Mouse (Mus musculus) adrenal gland, adult 8-10 months (tissue): ENCODE results near the gene Plcb2. TPM values are rescaled to one million over a fixed set of nuclear protein-coding genes. Genes with fewer than 3 reads are reported as not detected.

ENCODE experiments used
- DNase-seq: peaks from one replicate; pipeline ENCODE4 v3.0.0; 2022
- total RNA-seq, 4 experiments: library from RNA; stranded (reverse); gene quantifications; 2 replicates each; pipeline ENCODE4 v1.2.4; 2022

Plcb2 gene
- total RNA-seq, 4 experiments from 2014 or later = 2.0 to 4.1 (median 3.0) TPM

- DNase-seq = no peak
These were observed 22.2 kb upstream of the Plcb2 start for GRCm38 (mm10) chr2:118750476-118750875.

- no peak for DNase-seq
These were observed 21.2 kb upstream of the Plcb2 start for GRCm38 (mm10) chr2:118749341-118749884.

- no peak for DNase-seq
These were observed 19.2 kb upstream of the Plcb2 start for GRCm38 (mm10) chr2:118747301-118747960.

GRCm38 (mm10) chr2:118745915-118746901, 18.0 kb upstream of the Plcb2 start:
- no peak for DNase-seq

- peak; percentile 91 for DNase-seq
These were observed 17.1 kb upstream of the Plcb2 start, which contains the start of gene Inafm2 for GRCm38 (mm10) chr2:118745232-118745884. Gene Inafm2, plus strand, starts transcription at chr2:118745758.

GRCm38 (mm10) chr2:118744621-118745020, 16.4 kb upstream of the Plcb2 start:
- no peak for DNase-seq

GRCm38 (mm10) chr2:118743261-118743943, 15.2 kb upstream of the Plcb2 start:
- peak; percentile 18 for DNase-seq

- DNase-seq = no peak
These were observed 12.9 kb upstream of the Plcb2 start for GRCm38 (mm10) chr2:118741183-118741582.

- no peak for DNase-seq
These were observed 12.1 kb upstream of the Plcb2 start for GRCm38 (mm10) chr2:118740341-118740740.

- no peak for DNase-seq
These were observed 5.1 kb upstream of the Plcb2 start for GRCm38 (mm10) chr2:118733341-118733740.

GRCm38 (mm10) chr2:118731981-118732380, 3.7 kb upstream of the Plcb2 start:
- DNase-seq = no peak

GRCm38 (mm10) chr2:118730622-118730915, 2.3 kb upstream of the Plcb2 start:
- peak; percentile 79 for DNase-seq

- no peak for DNase-seq
These were observed 1.8 kb upstream of the Plcb2 start for GRCm38 (mm10) chr2:118729816-118730621.

- DNase-seq = no peak
These were observed 956 bp upstream of the Plcb2 start for GRCm38 (mm10) chr2:118729194-118729593.

GRCm38 (mm10) chr2:118727911-118728310, 327 bp downstream of the Plcb2 start:
- no peak for DNase-seq

- no peak for DNase-seq
These were observed 1.4 kb downstream of the Plcb2 start for GRCm38 (mm10) chr2:118726873-118727272.

- peak; percentile 76 for DNase-seq
These were observed 2.7 kb downstream of the Plcb2 start for GRCm38 (mm10) chr2:118725511-118725910.

- DNase-seq = no peak
These were observed 4.3 kb downstream of the Plcb2 start for GRCm38 (mm10) chr2:118723693-118724486.

GRCm38 (mm10) chr2:118716677-118717076, 11.6 kb downstream of the Plcb2 start:
- DNase-seq = peak; percentile 1

- no peak for DNase-seq
These were observed 14.0 kb downstream of the Plcb2 start for GRCm38 (mm10) chr2:118714230-118714629.
